Mouse (Mus musculus) kidney, postnatal 4 days (tissue): Measurements from ENCODE around the gene 5330417H12Rik.

Source experiments
- DNase-seq, 2 experiments: peaks; one replicate each; pipeline ENCODE4 v3.0.0; 2021; ENCODE audit warnings: mixed read lengths in 2 of 2

Gene 5330417H12Rik

GRCm38 (mm10) chr7:107624432-107624831 lies 529 bp downstream of the 5330417H12Rik start:
- DNase-seq, result no peak

GRCm38 (mm10) chr7:107620137-107620536 lies 4.8 kb downstream of the 5330417H12Rik start:
- no peak for DNase-seq

GRCm38 (mm10) chr7:107619225-107619624 lies 5.7 kb downstream of the 5330417H12Rik start:
- DNase-seq, result no peak

GRCm38 (mm10) chr7:107618028-107618992 lies 6.7 kb downstream of the 5330417H12Rik start:
- DNase-seq, result no peak

- no peak for DNase-seq
Observed at GRCm38 (mm10) chr7:107610880-107611279, 14.1 kb downstream of the 5330417H12Rik start.

GRCm38 (mm10) chr7:107609622-107610255 lies 15.2 kb downstream of the 5330417H12Rik start:
- no peak for DNase-seq

GRCm38 (mm10) chr7:107607766-107608165 lies 17.2 kb downstream of the 5330417H12Rik start:
- no peak for DNase-seq

- DNase-seq, result peak in 1 of 2 experiments; percentile 7
Observed at GRCm38 (mm10) chr7:107602913-107603312, 22.0 kb downstream of the 5330417H12Rik start.

- DNase-seq, result no peak
Observed at GRCm38 (mm10) chr7:107602505-107602904, 22.5 kb downstream of the 5330417H12Rik start.

- peak in 1 of 2 experiments; percentile 24 for DNase-seq
Observed at GRCm38 (mm10) chr7:107600651-107601050, 24.3 kb downstream of the 5330417H12Rik start.

- DNase-seq, result no peak
Observed at GRCm38 (mm10) chr7:107597956-107598355, 27.0 kb downstream of the 5330417H12Rik start.

GRCm38 (mm10) chr7:107596753-107597152 lies 28.2 kb downstream of the 5330417H12Rik start:
- DNase-seq, result no peak

GRCm38 (mm10) chr7:107595426-107595825 lies 29.5 kb downstream of the 5330417H12Rik start:
- DNase-seq, result peak in 1 of 2 experiments; percentile 13

- peak; percentile 97 to 98 for DNase-seq
Observed at GRCm38 (mm10) chr7:107594857-107595402, 30.0 kb downstream of the 5330417H12Rik start, which contains the start of gene Ppfibp2. Gene Ppfibp2, plus strand, starts transcription at chr7:107595207.

GRCm38 (mm10) chr7:107594325-107594856 lies 30.6 kb downstream of the 5330417H12Rik start:
- peak; percentile 66 to 79 for DNase-seq

- peak in 1 of 2 experiments; percentile 3 for DNase-seq
Observed at GRCm38 (mm10) chr7:107593904-107594303, 31.1 kb downstream of the 5330417H12Rik start.

GRCm38 (mm10) chr7:107592641-107593040 lies 32.3 kb downstream of the 5330417H12Rik start:
- no peak for DNase-seq

- peak in 1 of 2 experiments; percentile 6 for DNase-seq
Observed at GRCm38 (mm10) chr7:107574276-107574675, 50.7 kb downstream of the 5330417H12Rik start.
